Mouse (Mus musculus): ENCODE results near the gene Bbs9.

DNA sequence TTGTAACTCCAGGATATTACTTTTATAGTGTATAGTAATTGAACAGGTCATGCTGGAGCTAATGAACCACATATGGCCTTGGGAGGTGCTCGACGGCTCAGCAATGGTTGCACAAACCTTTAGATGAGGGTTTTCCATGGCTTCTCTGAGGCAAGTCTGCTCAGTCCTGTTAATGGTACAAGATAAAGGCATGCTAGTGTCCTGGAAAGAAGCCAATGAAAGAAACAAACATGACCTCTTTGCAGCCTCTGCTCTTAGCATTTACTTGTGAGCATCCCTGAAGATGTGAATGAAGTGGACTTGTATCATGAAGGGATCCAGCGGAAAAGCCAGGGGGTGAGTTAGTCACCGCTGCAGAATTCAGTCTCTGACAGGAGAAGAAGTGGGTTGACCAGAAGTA is 64.0 kb downstream of the Bbs9 start:
- TF ChIP-seq GABPA (IDR thresholded peaks at IDR 0.05; ENCODE audit: insufficient replicate concordance, low read depth, low read length) (no peak), POLR2A (IDR thresholded peaks at IDR 0.05; ENCODE audit: low read depth, low read length) (no peak), CTCF (conservative IDR thresholded peaks at IDR 0.05 in 1 of 2, IDR thresholded peaks at IDR 0.05 in 1 of 2; ENCODE audit: low read depth in 2 of 2, low read length in 2 of 2) (no peak), NELFE (IDR thresholded peaks at IDR 0.05; ENCODE audit: low read depth, low read length) (no peak), MAX (IDR thresholded peaks at IDR 0.05; ENCODE audit: low read length) (no peak), EP300 (IDR thresholded peaks at IDR 0.05; ENCODE audit: low read length) (no peak), NRF1 (IDR thresholded peaks at IDR 0.05; ENCODE audit: low read depth, low read length) (no peak), SIN3A (IDR thresholded peaks at IDR 0.05; ENCODE audit: low read length) (no peak), CHD1 (IDR thresholded peaks at IDR 0.05; ENCODE audit: low read depth, low read length) (no peak), UBTF (IDR thresholded peaks at IDR 0.05; ENCODE audit: low read depth, low read length) (no peak), BHLHE40 (IDR thresholded peaks at IDR 0.05; ENCODE audit: low read depth, low read length) (no peak), ZKSCAN1 (IDR thresholded peaks at IDR 0.05; ENCODE audit: borderline replicate concordance, low read depth, low read length) (no peak), POLR2AphosphoS2 (IDR thresholded peaks at IDR 0.05; ENCODE audit: low read depth, low read length) (no peak), MEF2A (IDR thresholded peaks at IDR 0.05; ENCODE audit: borderline replicate concordance, low read depth, low read length) (no peak)
